Mouse (Mus musculus): ENCODE results near the gene Unc79.

Gene Unc79

GRCm38 (mm10) chr12:102948778-102949394 is at the start of gene Unc79:
Gene Unc79, plus strand, starts transcription at chr12:102948859.
- DNase-seq (ENCODE audit: low read depth): no peak

- no peak for DNase-seq (ENCODE audit: low read depth)
Observed at GRCm38 (mm10) chr12:102899091-102899490, 49.6 kb upstream of the Unc79 start, which contains the start of gene Cox8c. Gene Cox8c, plus strand, starts transcription at chr12:102899316.

- DNase-seq (ENCODE audit: low read depth): no peak
Observed at GRCm38 (mm10) chr12:102908191-102908590, 40.5 kb upstream of the Unc79 start.

- DNase-seq (ENCODE audit: low read depth): no peak
Observed at GRCm38 (mm10) chr12:102916073-102916472, 32.6 kb upstream of the Unc79 start.

- DNase-seq (ENCODE audit: low read depth): no peak
Observed at GRCm38 (mm10) chr12:102929764-102930163, 18.9 kb upstream of the Unc79 start.

GRCm38 (mm10) chr12:102930335-102930734 is 18.3 kb upstream of the Unc79 start:
- no peak for DNase-seq (ENCODE audit: low read depth)

GRCm38 (mm10) chr12:102930789-102931188 is 17.9 kb upstream of the Unc79 start:
- no peak for DNase-seq (ENCODE audit: low read depth)

GRCm38 (mm10) chr12:102935892-102936291 is 12.8 kb upstream of the Unc79 start:
- DNase-seq (ENCODE audit: low read depth): no peak

- peak; percentile 18 for DNase-seq (ENCODE audit: low read depth)
Observed at GRCm38 (mm10) chr12:102945571-102945970, 3.1 kb upstream of the Unc79 start.

GRCm38 (mm10) chr12:102947826-102948225 is 833 bp upstream of the Unc79 start:
- DNase-seq (ENCODE audit: low read depth): no peak

GRCm38 (mm10) chr12:102949395-102950208 is 943 bp downstream of the Unc79 start:
- peak; percentile 5 for DNase-seq (ENCODE audit: low read depth)

GRCm38 (mm10) chr12:102960051-102960775 is 11.6 kb downstream of the Unc79 start:
- DNase-seq (ENCODE audit: low read depth): no peak

- no peak for DNase-seq (ENCODE audit: low read depth)
Observed at GRCm38 (mm10) chr12:102961066-102961465, 12.4 kb downstream of the Unc79 start.

GRCm38 (mm10) chr12:102964486-102964885 is 15.8 kb downstream of the Unc79 start:
- DNase-seq (ENCODE audit: low read depth): no peak

- no peak for DNase-seq (ENCODE audit: low read depth)
Observed at GRCm38 (mm10) chr12:102980584-102980983, 31.9 kb downstream of the Unc79 start.

- no peak for DNase-seq (ENCODE audit: low read depth)
Observed at GRCm38 (mm10) chr12:102981543-102981942, 32.9 kb downstream of the Unc79 start.

- DNase-seq (ENCODE audit: low read depth): no peak
Observed at GRCm38 (mm10) chr12:102985401-102985800, 36.7 kb downstream of the Unc79 start.

- no peak for DNase-seq (ENCODE audit: low read depth)
Observed at GRCm38 (mm10) chr12:102987736-102988135, 39.1 kb downstream of the Unc79 start.

- DNase-seq (ENCODE audit: low read depth): no peak
Observed at GRCm38 (mm10) chr12:103008491-103008890, 59.8 kb downstream of the Unc79 start.

- DNase-seq (ENCODE audit: low read depth): no peak
Observed at GRCm38 (mm10) chr12:103018161-103018560, 69.5 kb downstream of the Unc79 start.

- no peak for DNase-seq (ENCODE audit: low read depth)
Observed at GRCm38 (mm10) chr12:103036692-103037091, 88.0 kb downstream of the Unc79 start.

- no peak for DNase-seq (ENCODE audit: low read depth)
Observed at GRCm38 (mm10) chr12:103039332-103039731, 90.7 kb downstream of the Unc79 start.

- DNase-seq (ENCODE audit: low read depth): no peak
Observed at GRCm38 (mm10) chr12:103040136-103040535, 91.5 kb downstream of the Unc79 start.
